Comparison of ENCODE assay signal across 15 mouse cellular contexts in the genomic region with DNA sequence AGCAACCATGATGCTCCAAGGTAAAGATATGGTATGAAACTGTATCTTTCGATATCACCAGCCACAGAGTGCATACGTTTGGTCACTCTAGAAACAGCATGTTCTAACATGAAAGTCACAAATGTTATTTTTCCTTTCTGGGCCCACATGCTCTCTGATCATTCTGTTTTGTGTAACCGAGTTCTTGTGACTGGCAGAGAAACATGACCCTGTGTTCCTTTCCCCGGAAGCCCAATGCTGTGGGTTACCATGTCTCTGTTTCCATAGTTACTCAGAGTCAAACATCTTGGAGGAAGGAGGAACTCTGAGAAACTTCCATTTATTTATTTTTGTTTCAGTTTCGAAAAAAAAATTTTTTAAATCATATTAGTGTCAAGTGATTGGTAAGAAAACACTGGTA. TPM values are rescaled to one million over a fixed set of nuclear protein-coding genes. Genes with fewer than 3 reads are reported as not detected.
DNase-seq lines count a peak whose midpoint lies in the region; ATAC-seq and TF ChIP-seq lines count a peak whose summit lies in the region.
"Had no signal": no experiment of that assay in that cellular context is flagged by ENCODE, and none has a peak within 500 bp of the region (broad histone marks: within the 10 kb centered on the region; RNA-seq: fewer than 3 reads in every experiment).

No protein-coding gene starts in this region.

- H3K4me3 ChIP-seq in spleen, adult 2 months (ENCODE audit: extremely low read depth, insufficient read depth, insufficient read length): no peak overlapping the region
- no peak overlapping the region for H3K4me3 ChIP-seq in liver, embryonic 16.5 days (ENCODE audit: low read depth, low read length)
- H3K4me3 ChIP-seq: embryonic facial prominence, embryonic 15.5 days; forebrain, embryonic 13.5 days; lung, embryonic 15.5 days; midbrain, embryonic 12.5 days had no signal

- peak overlapping the region; percentile 89 for H3K27ac ChIP-seq in spleen, adult 2 months (ENCODE audit: insufficient read depth, low read length)
- peak overlapping the region; percentile 48 for H3K27ac ChIP-seq in liver, embryonic 16.5 days (ENCODE audit: low read length)
- H3K27ac ChIP-seq: embryonic facial prominence, embryonic 15.5 days; forebrain, embryonic 13.5 days; lung, embryonic 15.5 days; midbrain, embryonic 12.5 days had no signal

- intact Hi-C loops in left cerebral cortex, postnatal 10 days (cut with DNase I): loop anchor here (5.0 kb wide), 1 partner anchor 80 kb away; no protein-coding TSS in a partner anchor

- H3K9ac ChIP-seq in liver, embryonic 16.5 days (ENCODE audit: low read depth, low read length): no peak overlapping the region
- H3K9ac ChIP-seq: embryonic facial prominence, embryonic 15.5 days; forebrain, embryonic 13.5 days; lung, embryonic 15.5 days; midbrain, embryonic 12.5 days had no signal

- no peak for TF ChIP-seq CTCF in spleen, adult 2 months (IDR thresholded peaks at IDR 0.05; ENCODE audit: extremely low read depth, insufficient read depth, insufficient read length, insufficient replicate concordance)

- H3K9me3 ChIP-seq in liver, embryonic 16.5 days (replicated peaks; ENCODE audit: control insufficient read depth, low read length): no peaks in the 10 kb centered on the region
- H3K9me3 ChIP-seq: embryonic facial prominence, embryonic 15.5 days; forebrain, embryonic 13.5 days; lung, embryonic 15.5 days; midbrain, embryonic 12.5 days had no signal

- no peak overlapping the region for H3K4me2 ChIP-seq in liver, embryonic 16.5 days (ENCODE audit: low read depth, low read length)
- H3K4me2 ChIP-seq: embryonic facial prominence, embryonic 15.5 days; forebrain, embryonic 13.5 days; lung, embryonic 15.5 days; midbrain, embryonic 12.5 days had no signal

- WGBS in spleen, adult 2 months: 20% methylated on average over 5 of the region's 5 CpGs
- 38% methylated on average over 5 of the region's 5 CpGs for WGBS in liver, embryonic 16.5 days (ENCODE audit: insufficient replicate concordance)

- TF ChIP-seq POLR2A in spleen, adult 2 months (IDR thresholded peaks at IDR 0.05; ENCODE audit: low read depth, low read length): no peak

- H3K4me1 ChIP-seq in spleen, adult 2 months (ENCODE audit: control insufficient read depth, insufficient read depth, insufficient read length): peaks cover 22% of the 10 kb centered on the region
- no peaks in the 10 kb centered on the region for H3K4me1 ChIP-seq in liver, embryonic 16.5 days (ENCODE audit: control insufficient read depth, low read depth, low read length)
- H3K4me1 ChIP-seq: embryonic facial prominence, embryonic 15.5 days; forebrain, embryonic 13.5 days; lung, embryonic 15.5 days; midbrain, embryonic 12.5 days had no signal

- peak in 1 of 2 experiments; percentile 77 for DNase-seq in spleen, adult 2 months (ENCODE audit: low read depth in 1 of 2, low spot score in 2 of 2)
- no peak for DNase-seq in spleen, adult 12 weeks (ENCODE audit: low spot score)
- DNase-seq in T-cell, adult 2 months (ENCODE audit: low spot score): peak; percentile 65
- no peak for DNase-seq in left cerebral cortex, postnatal 10 days (ENCODE audit: extremely low spot score in 1 of 2, low spot score in 2 of 2)
- DNase-seq in left cerebral cortex, adult 9 months (ENCODE audit: low spot score in 2 of 2): no peak
- DNase-seq: adrenal gland, postnatal 10 days; kidney, postnatal 25 days; left cerebral cortex, postnatal 4 days had no signal

- ATAC-seq in liver, embryonic 16.5 days (ENCODE audit: low read depth): no peak
- ATAC-seq in erythroid progenitor cell, adult 5-6 weeks (replicated peaks; ENCODE audit: low FRiP score, poor library complexity, severe bottlenecking): no peak
- ATAC-seq: forebrain, embryonic 13.5 days; intestine, postnatal 0 days had no signal

- H3K36me3 ChIP-seq in spleen, adult 2 months (ENCODE audit: control insufficient read depth, insufficient read depth, low read length): no peaks in the 10 kb centered on the region
- H3K36me3 ChIP-seq in liver, embryonic 16.5 days (ENCODE audit: control insufficient read depth, insufficient read depth): no peaks in the 10 kb centered on the region
- H3K36me3 ChIP-seq: embryonic facial prominence, embryonic 15.5 days; lung, embryonic 15.5 days; midbrain, embryonic 12.5 days had no signal

- no peaks in the 10 kb centered on the region for H3K27me3 ChIP-seq in spleen, adult 2 months (ENCODE audit: control insufficient read depth, insufficient read depth, low read length)
- no peaks in the 10 kb centered on the region for H3K27me3 ChIP-seq in liver, embryonic 16.5 days (ENCODE audit: control insufficient read depth, insufficient read depth, low read depth, low read length)
- H3K27me3 ChIP-seq: embryonic facial prominence, embryonic 15.5 days; forebrain, embryonic 13.5 days; lung, embryonic 15.5 days; midbrain, embryonic 12.5 days had no signal

RNA-seq across cellular contexts. Expression of a gene that starts 12.4 kb away (rescaled TPM):
- not detected in 2 replicates for polyA plus RNA-seq in spleen, adult 2 months (2012; rRNA removed)
- 0.13 TPM in 1 of 2 replicates, not detected in the other for polyA plus RNA-seq in liver, embryonic 16.5 days (2015; fragmentation: Nextera tagmentation; extraction: Ambion mirVana)
- total RNA-seq in erythroid progenitor cell, adult 5-6 weeks (2015; ENCODE audit: low replicate concordance): not detected in 2 replicates
- total RNA-seq in erythroid progenitor cell, adult 5-6 weeks (2017; ENCODE audit: low replicate concordance): not detected in 2 replicates
- total RNA-seq in left cerebral cortex, postnatal 10 days (2021): under 1 TPM; 0.16 to 0.28 TPM

RNA-seq across cellular contexts. Expression of a gene that starts 12.7 kb away (rescaled TPM):
- polyA plus RNA-seq in spleen, adult 2 months (2012; rRNA removed): 1.4 TPM in 2 replicates
- 2.5 and 2.8 TPM in 2 replicates for polyA plus RNA-seq in liver, embryonic 16.5 days (2015; fragmentation: Nextera tagmentation; extraction: Ambion mirVana)
- 0.72 and 1.3 TPM in 2 replicates for total RNA-seq in erythroid progenitor cell, adult 5-6 weeks (2015; ENCODE audit: low replicate concordance)
- 0.90 and 2.6 TPM in 2 replicates for total RNA-seq in erythroid progenitor cell, adult 5-6 weeks (2017; ENCODE audit: low replicate concordance)
- total RNA-seq in left cerebral cortex, postnatal 10 days (2021): 10 to 100 TPM; 11.6 to 12.5 TPM

RNA-seq across cellular contexts. Expression of a gene that starts 39.6 kb away (rescaled TPM):
- 12.8 and 15.7 TPM in 2 replicates for polyA plus RNA-seq in spleen, adult 2 months (2012; rRNA removed)
- 2.7 TPM in 2 replicates for polyA plus RNA-seq in liver, embryonic 16.5 days (2015; fragmentation: Nextera tagmentation; extraction: Ambion mirVana)
- 5.8 and 14.7 TPM in 2 replicates for total RNA-seq in erythroid progenitor cell, adult 5-6 weeks (2015; ENCODE audit: low replicate concordance)
- total RNA-seq in erythroid progenitor cell, adult 5-6 weeks (2017; ENCODE audit: low replicate concordance): 4.1 and 6.4 TPM in 2 replicates
- 1 to 10 TPM; 2.0 to 2.1 TPM for total RNA-seq in left cerebral cortex, postnatal 10 days (2021)
